Mouse (Mus musculus): ENCODE results near the gene C1qb. TPM values are rescaled to one million over a fixed set of nuclear protein-coding genes. Genes with fewer than 3 reads are reported as not detected.

The C1qb gene
- total RNA-seq, 2 experiments from 2014 or later = 42.6 to 54.2 TPM

- no peak for DNase-seq
These were observed 38.8 kb downstream of the C1qb start for GRCm38 (mm10) chr4:136847166-136847565.

GRCm38 (mm10) chr4:136842802-136843201, 43.2 kb downstream of the C1qb start:
- no peak for DNase-seq

- no peak for DNase-seq
These were observed 44.0 kb downstream of the C1qb start for GRCm38 (mm10) chr4:136842033-136842432.

GRCm38 (mm10) chr4:136841056-136841455, 44.9 kb downstream of the C1qb start:
- DNase-seq = peak; percentile 68 to 87

- DNase-seq = no peak
These were observed 47.5 kb downstream of the C1qb start for GRCm38 (mm10) chr4:136838462-136838861.

GRCm38 (mm10) chr4:136838026-136838425, 48.0 kb downstream of the C1qb start:
- no peak for DNase-seq

- DNase-seq = no peak
These were observed 49.5 kb downstream of the C1qb start for GRCm38 (mm10) chr4:136836387-136836931.

- DNase-seq = peak; percentile 46 to 78
These were observed 50.2 kb downstream of the C1qb start, which contains the start of gene Ephb2 for GRCm38 (mm10) chr4:136835621-136836386. Ephb2 (minus strand) TSS chr4:136835988.

- peak in 1 of 2 experiments; percentile 7 for DNase-seq
These were observed 51.0 kb downstream of the C1qb start for GRCm38 (mm10) chr4:136834815-136835620.

- DNase-seq = no peak
These were observed 51.6 kb downstream of the C1qb start for GRCm38 (mm10) chr4:136834439-136834814.

- no peak for DNase-seq
These were observed 52.2 kb downstream of the C1qb start for GRCm38 (mm10) chr4:136833619-136834351.

- no peak for DNase-seq
These were observed 53.3 kb downstream of the C1qb start for GRCm38 (mm10) chr4:136832559-136833232.

GRCm38 (mm10) chr4:136830272-136830823, 55.6 kb downstream of the C1qb start:
- no peak for DNase-seq

Other genes starting within 250 kb of the C1qb start
- under 1 TPM; 0.89 to 0.90 TPM for gene Ephb2, start 50.2 kb downstream of the C1qb start, total RNA-seq (2021)
- gene C1qc, start 6.9 kb upstream of the C1qb start, total RNA-seq (2021) = 10 to 100 TPM; 36.9 to 41.6 TPM
- 10 to 100 TPM; 44.4 to 55.2 TPM for gene C1qa, start 12.6 kb upstream of the C1qb start, total RNA-seq (2021)
- gene Epha8, start 70.6 kb upstream of the C1qb start, total RNA-seq (2021) = under 1 TPM in 1 of 2 experiments, not detected in 1; 0.07 TPM
- gene Zbtb40, start 162.6 kb upstream of the C1qb start, total RNA-seq (2021) = 1 to 10 TPM; 6.9 to 7.4 TPM